In genomic region chr4:40854387-40854933, GRCm38 (mm10) we compare ENCODE assay signal across 7 mouse cellular contexts. TPM values are rescaled to one million over a fixed set of nuclear protein-coding genes. Genes with fewer than 3 reads are reported as not detected.
DNase-seq lines count a peak whose midpoint lies in the region; ATAC-seq and TF ChIP-seq lines count a peak whose summit lies in the region.

No protein-coding gene starts in this region.

- ATAC-seq in forebrain, embryonic 12.5 days (ENCODE audit: low FRiP score) = peak; percentile 1; the same call in 1 of the 2 replicates
- no peak; the same call in 1 of the 2 replicates for ATAC-seq in limb, embryonic 15.5 days (ENCODE audit: insufficient number of reproducible peaks, low FRiP score, low TSS enrichment, low read depth)
- no peak; the same call in 1 of the 2 replicates for ATAC-seq in stomach, embryonic 15.5 days (ENCODE audit: insufficient read depth, low FRiP score, low read depth)

- no peaks in the 10 kb centered on the region for H3K9me3 ChIP-seq in forebrain, embryonic 12.5 days
- no peaks in the 10 kb centered on the region for H3K9me3 ChIP-seq in limb, embryonic 15.5 days
- H3K9me3 ChIP-seq in stomach, embryonic 15.5 days = no peaks in the 10 kb centered on the region

- peaks cover 14% of the 10 kb centered on the region for H3K4me1 ChIP-seq in testis, adult 2 months (ENCODE audit: control insufficient read depth, insufficient read depth, low read length)
- peaks cover 36% of the 10 kb centered on the region for H3K4me1 ChIP-seq in forebrain, embryonic 12.5 days
- peaks cover 34% of the 10 kb centered on the region for H3K4me1 ChIP-seq in limb, embryonic 15.5 days
- peaks cover 25% of the 10 kb centered on the region for H3K4me1 ChIP-seq in stomach, embryonic 15.5 days

- no peaks in the 10 kb centered on the region for H3K27me3 ChIP-seq in testis, adult 2 months (ENCODE audit: control insufficient read depth, insufficient read depth, low read length)
- H3K27me3 ChIP-seq in forebrain, embryonic 12.5 days = no peaks in the 10 kb centered on the region
- no peaks in the 10 kb centered on the region for H3K27me3 ChIP-seq in limb, embryonic 15.5 days
- H3K27me3 ChIP-seq in stomach, embryonic 15.5 days (replicated peaks) = no peaks in the 10 kb centered on the region

- 13% methylated on average over 18 of the region's 18 CpGs for WGBS in forebrain, embryonic 12.5 days
- WGBS in limb, embryonic 15.5 days = 13% methylated on average over 18 of the region's 18 CpGs
- WGBS in stomach, embryonic 15.5 days = 11% methylated on average over 18 of the region's 18 CpGs

- TF ChIP-seq POLR2A in testis, adult 2 months (IDR thresholded peaks at IDR 0.05; ENCODE audit: control insufficient read depth, low read depth, low read length) = peak; percentile 24; the same call in 1 of the 2 replicates

- peak overlapping the region; percentile 84 for H3K4me2 ChIP-seq in forebrain, embryonic 12.5 days
- peak overlapping the region; percentile 70 for H3K4me2 ChIP-seq in limb, embryonic 15.5 days
- peak overlapping the region; percentile 87 for H3K4me2 ChIP-seq in stomach, embryonic 15.5 days

- H3K4me3 ChIP-seq in testis, adult 2 months (ENCODE audit: control insufficient read depth, low read depth, low read length) = peak overlapping the region; percentile 83
- peak overlapping the region; percentile 72 for H3K4me3 ChIP-seq in forebrain, embryonic 12.5 days (replicated peaks)
- H3K4me3 ChIP-seq in limb, embryonic 15.5 days = peak overlapping the region; percentile 81
- H3K4me3 ChIP-seq in stomach, embryonic 15.5 days (replicated peaks) = peak overlapping the region; percentile 86

- peak overlapping the region; percentile 60 for H3K9ac ChIP-seq in forebrain, embryonic 12.5 days
- peak overlapping the region; percentile 60 for H3K9ac ChIP-seq in limb, embryonic 15.5 days
- H3K9ac ChIP-seq in stomach, embryonic 15.5 days = peak overlapping the region; percentile 60

- H3K27ac ChIP-seq in testis, adult 2 months (ENCODE audit: control insufficient read depth, insufficient read depth, low read depth, low read length) = peak overlapping the region; percentile 63
- H3K27ac ChIP-seq in forebrain, embryonic 12.5 days = peak overlapping the region; percentile 88
- peak overlapping the region; percentile 92 for H3K27ac ChIP-seq in limb, embryonic 15.5 days
- peak overlapping the region; percentile 96 for H3K27ac ChIP-seq in stomach, embryonic 15.5 days

- H3K36me3 ChIP-seq in testis, adult 2 months (ENCODE audit: control insufficient read depth, insufficient read depth, low read length) = no peaks in the 10 kb centered on the region
- H3K36me3 ChIP-seq in forebrain, embryonic 12.5 days (replicated peaks) = no peaks in the 10 kb centered on the region
- no peaks in the 10 kb centered on the region for H3K36me3 ChIP-seq in limb, embryonic 15.5 days
- H3K36me3 ChIP-seq in stomach, embryonic 15.5 days = no peaks in the 10 kb centered on the region

- no peak for DNase-seq in testis, postnatal 10 days (ENCODE audit: low spot score)
- DNase-seq in right cerebral cortex, postnatal 25 days = no peak
- no peak for DNase-seq in cerebellum, adult 11 months

- TF ChIP-seq CTCF in testis, adult 2 months (IDR thresholded peaks at IDR 0.05; ENCODE audit: control insufficient read depth, insufficient read depth, insufficient replicate concordance, low read depth, low read length) = no peak

RNA-seq across cellular contexts. Expression of gene B4galt1, which starts 0.7 kb away (rescaled TPM):
- polyA plus RNA-seq in testis, adult 2 months (2012; rRNA removed) = 9.7 and 10.3 TPM in 2 replicates
- polyA plus RNA-seq in forebrain, embryonic 12.5 days (2016; fragmentation: Nextera tagmentation; extraction: Ambion mirVana) = 12.8 and 14.0 TPM in 2 replicates
- 50.3 and 58.1 TPM in 2 replicates for polyA plus RNA-seq in limb, embryonic 15.5 days (2015; fragmentation: Nextera tagmentation; extraction: Ambion mirVana)
- 47.2 and 47.8 TPM in 2 replicates for polyA plus RNA-seq in stomach, embryonic 15.5 days (2015; fragmentation: Nextera tagmentation; extraction: Ambion mirVana)
